Mouse (Mus musculus) lung, embryonic 14.5 days (tissue): ENCODE data around the gene Ireb2. TPM values are rescaled to one million over a fixed set of nuclear protein-coding genes. Genes with fewer than 3 reads are reported as not detected.

Experiments
- ATAC-seq: fragments of 200-750 bp; cut with Nextera tagmentation; 2 replicates; pipeline ENCODE4 v1.8.0; 2017; ENCODE audit warnings: mild to moderate bottlenecking, moderate TSS enrichment, moderate library complexity; ENCODE audit not compliant: insufficient read depth
- DNase-seq: peaks from one replicate; pipeline ENCODE4 v3.0.0-alpha.2; 2015
- H3K27ac ChIP-seq: fragments of 300-500 bp; sonication (generic); 2 replicates; pipeline ENCODE4 v1.5.1; 2014; ENCODE audit warnings: low read depth, mild to moderate bottlenecking, moderate library complexity
- H3K27me3 ChIP-seq: fragments of 300-500 bp; sonication (generic); 2 replicates; pipeline ENCODE4 v1.6.1; 2014; ENCODE audit warnings: low read length, control low read depth; ENCODE audit not compliant: insufficient read depth
- H3K36me3 ChIP-seq: fragments of 300-500 bp; sonication (generic); 2 replicates; pipeline ENCODE4 v1.6.1; 2014; ENCODE audit warnings: control low read depth; ENCODE audit not compliant: insufficient read depth
- H3K4me1 ChIP-seq: fragments of 300-500 bp; sonication (generic); 2 replicates; pipeline ENCODE4 v1.6.1; 2014; ENCODE audit warnings: antibody characterized with exemption, control low read depth; ENCODE audit not compliant: insufficient read depth
- H3K4me2 ChIP-seq: fragments of 300-500 bp; sonication (generic); 2 replicates; pipeline ENCODE4 v1.6.1; 2014; ENCODE audit warnings: mild to moderate bottlenecking
- H3K4me3 ChIP-seq: fragments of 300-500 bp; sonication (generic); 2 replicates; pipeline ENCODE4 v1.5.1; 2014; ENCODE audit warnings: low read depth, low read length
- H3K9ac ChIP-seq: fragments of 300-500 bp; sonication (generic); 2 replicates; pipeline ENCODE4 v1.6.1; 2014
- H3K9me3 ChIP-seq: fragments of 300-500 bp; sonication (generic); 2 replicates; pipeline ENCODE4 v1.6.1; 2016; ENCODE audit warnings: low read depth, low read length, control low read depth
- CTCF ChIP-seq: IDR thresholded peaks from 2 replicates; pipeline ENCODE4 v1.5.1; 2016; ENCODE audit warnings: antibody characterized with exemption, low read depth
- WGBS: fragments of 180-500 bp; shearing (Covaris S2); extraction: QIAGEN DNeasy Blood & Tissue Kit; methylation state at CpG from one replicate; pipeline ENCODE4 v1.1.7; 2014; 5-methylcytosine and 5-hydroxymethylcytosine counted together
- polyA plus RNA-seq: library from polyadenylated mRNA; unstranded; fragments of >200 nt; fragmentation: Nextera tagmentation; extraction: Ambion mirVana; gene quantifications from 2 replicates; pipeline ENCODE4 v1.2.1, GENCODE M21; 2014

Gene Ireb2
- polyA plus RNA-seq, 1 experiment from 2014 or later, result 45.9 TPM

DNA sequence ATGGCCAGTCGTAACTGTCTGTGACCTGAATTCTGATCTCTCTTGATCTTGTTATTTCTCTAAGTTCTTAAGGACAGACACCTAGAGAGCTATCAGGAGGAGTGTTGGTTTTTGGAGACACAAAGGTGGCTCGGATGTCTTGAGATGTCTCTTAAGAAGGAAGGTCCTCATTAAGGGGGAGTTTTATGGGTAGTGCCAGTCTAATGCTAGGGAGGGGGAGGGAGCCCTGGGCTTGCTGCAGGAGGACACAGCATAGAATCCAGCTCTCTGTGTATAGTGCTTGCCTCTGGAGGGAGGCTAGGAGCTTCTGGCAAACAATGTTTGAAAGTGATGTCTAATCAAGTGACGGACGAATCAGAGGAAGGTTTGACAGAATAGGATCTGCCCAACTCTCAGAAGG, 10.0 kb upstream of the Ireb2 start:
- Histone ChIP-seq H3K4me2 (no peak overlapping the region), H3K4me3 (no peak overlapping the region), H3K27ac (no peak overlapping the region), H3K27me3 (no peaks in the 10 kb centered on the region), H3K9me3 (no peaks in the 10 kb centered on the region), H3K4me1 (no peaks in the 10 kb centered on the region), H3K9ac (no peak overlapping the region), H3K36me3 (no peaks in the 10 kb centered on the region)
- WGBS, result 56% methylated on average over 4 of the region's 4 CpGs
- TF ChIP-seq CTCF, result no peak
- DNase-seq, result no peak
- ATAC-seq, result no peak

DNA sequence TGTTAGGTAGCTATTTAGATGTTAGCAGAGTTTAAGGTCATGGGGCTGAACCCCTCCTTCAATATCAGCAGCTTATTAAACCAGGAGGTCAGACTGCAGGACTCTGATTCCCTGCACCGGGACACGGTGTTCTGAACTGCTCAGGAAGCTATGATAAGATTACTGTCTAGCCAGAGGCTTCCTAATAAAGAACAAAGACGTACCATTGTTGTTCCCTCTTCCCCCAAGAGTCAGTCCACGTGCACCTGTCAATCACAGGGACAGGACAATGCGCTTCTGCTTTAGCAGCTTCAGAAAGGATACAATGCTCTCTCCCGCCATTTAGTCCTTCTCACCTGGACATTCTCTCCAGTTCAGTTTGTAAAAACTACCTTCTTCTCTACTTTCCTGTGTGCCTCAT, 8.0 kb upstream of the Ireb2 start:
- no peak for DNase-seq
- H3K27me3 ChIP-seq, result no peaks in the 10 kb centered on the region
- no peak for TF ChIP-seq CTCF

DNA sequence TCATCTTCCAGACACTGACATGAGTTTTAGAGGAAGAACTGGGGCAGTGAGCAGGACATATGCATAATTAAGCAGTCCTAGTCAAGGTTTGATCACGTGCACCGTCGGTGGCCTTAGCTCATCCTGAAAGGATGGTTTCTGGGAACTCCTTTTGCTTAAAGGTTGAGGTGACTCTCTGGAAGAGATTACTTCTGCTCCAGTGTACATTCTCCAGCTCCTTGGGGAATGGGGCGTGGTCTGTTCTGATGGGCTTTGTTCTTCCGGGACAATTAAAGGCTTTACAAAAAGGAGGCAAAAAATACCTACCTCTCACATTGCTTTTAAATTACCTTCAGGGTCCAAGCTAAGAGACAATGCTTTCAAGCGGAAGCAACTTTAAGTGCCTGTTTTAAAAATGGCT, 7.5 kb upstream of the Ireb2 start:
- Histone ChIP-seq H3K36me3 (no peaks in the 10 kb centered on the region), H3K4me3 (no peak overlapping the region), H3K9me3 (no peaks in the 10 kb centered on the region), H3K9ac (no peak overlapping the region), H3K4me2 (no peak overlapping the region), H3K4me1 (no peaks in the 10 kb centered on the region), H3K27ac (no peak overlapping the region), H3K27me3 (no peaks in the 10 kb centered on the region)
- TF ChIP-seq CTCF, result no peak
- no peak for DNase-seq
- ATAC-seq, result no peak
- 84% methylated on average over 6 of the region's 6 CpGs for WGBS

More for the DNA sequence above, 8.0 kb upstream of the Ireb2 start:
- Histone ChIP-seq H3K27ac (no peak overlapping the region), H3K4me1 (no peaks in the 10 kb centered on the region), H3K4me3 (no peak overlapping the region), H3K4me2 (no peak overlapping the region), H3K9ac (no peak overlapping the region), H3K36me3 (no peaks in the 10 kb centered on the region), H3K9me3 (no peaks in the 10 kb centered on the region)
- no peak for ATAC-seq
- WGBS, result 44% methylated on average over 6 of the region's 6 CpGs

DNA sequence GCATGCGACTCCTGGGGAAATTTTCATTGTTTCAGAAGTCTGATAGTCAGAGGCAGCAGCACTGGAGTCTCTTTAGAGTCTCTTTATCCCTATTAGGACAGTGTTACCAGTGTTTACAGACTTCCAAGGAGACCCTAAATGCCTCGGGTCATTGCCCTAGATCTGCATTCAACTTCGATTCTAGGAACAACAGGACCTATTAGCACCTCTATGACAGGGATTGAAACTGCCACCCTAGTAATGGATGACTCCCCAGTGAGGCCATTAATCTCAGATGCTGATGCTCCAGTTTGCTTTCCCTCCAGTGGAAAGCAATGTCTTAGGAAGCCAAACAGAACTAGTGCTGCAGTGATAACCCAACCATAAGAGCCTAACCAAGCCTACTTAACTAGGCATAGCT, 6.1 kb upstream of the Ireb2 start:
- whole genome bisulfite sequencing, result 22% methylated on average over 3 of the region's 3 CpGs
- Histone ChIP-seq H3K9ac (no peak overlapping the region), H3K36me3 (no peaks in the 10 kb centered on the region), H3K27ac (no peak overlapping the region), H3K27me3 (no peaks in the 10 kb centered on the region), H3K4me3 (no peak overlapping the region), H3K4me1 (no peaks in the 10 kb centered on the region), H3K4me2 (no peak overlapping the region), H3K9me3 (no peaks in the 10 kb centered on the region)
- ATAC-seq (no peak), DNase-seq (no peak)
- no peak for TF ChIP-seq CTCF

DNA sequence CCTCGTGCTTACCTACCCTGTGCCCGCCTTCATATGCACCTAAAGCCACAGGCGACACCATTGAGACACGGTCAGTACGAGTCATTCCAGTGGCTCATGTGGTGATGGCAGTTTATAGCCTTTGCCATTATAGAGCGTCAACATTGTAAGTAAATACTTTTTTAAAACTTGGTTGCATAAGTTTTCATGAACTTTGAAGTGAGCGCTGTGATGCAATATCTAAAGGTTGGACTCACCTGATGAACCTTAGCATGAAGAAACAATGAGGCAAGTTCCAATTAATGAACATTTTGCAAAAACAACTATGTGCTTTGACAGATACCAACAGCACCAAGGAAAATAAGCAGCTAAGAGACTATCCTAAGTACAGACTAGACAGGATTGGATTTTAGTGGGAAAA, 3.1 kb upstream of the Ireb2 start:
- Histone ChIP-seq H3K27me3 (no peaks in the 10 kb centered on the region), H3K9me3 (no peaks in the 10 kb centered on the region), H3K4me1 (no peaks in the 10 kb centered on the region), H3K4me3 (no peak overlapping the region), H3K36me3 (peaks cover 2% of the 10 kb centered on the region), H3K27ac (no peak overlapping the region), H3K4me2 (no peak overlapping the region), H3K9ac (no peak overlapping the region)
- no peak for ATAC-seq
- no peak for TF ChIP-seq CTCF
- DNase-seq, result no peak
- 87% methylated on average over 7 of the region's 7 CpGs for WGBS

DNA sequence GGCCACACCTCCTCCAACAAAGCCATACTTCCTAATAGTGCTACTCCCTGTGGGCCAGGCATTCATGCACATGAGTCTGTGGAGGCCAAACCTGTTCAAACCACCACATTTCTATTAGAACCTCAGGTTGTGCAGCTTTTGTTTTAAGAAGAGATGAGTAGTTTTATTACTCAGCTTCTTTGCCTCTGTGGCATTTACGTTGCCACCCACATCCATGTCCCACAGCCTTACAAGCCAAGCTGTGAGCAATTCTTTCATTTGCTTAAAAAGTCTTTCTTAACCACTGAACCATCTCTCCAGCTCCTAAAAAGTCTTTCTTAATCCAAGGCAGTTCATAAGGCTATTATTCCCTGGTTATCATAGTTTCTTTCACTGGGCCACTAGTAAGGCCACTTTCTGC, 15.2 kb downstream of the Ireb2 start:
- ATAC-seq, result no peak
- peaks cover 57% of the 10 kb centered on the region for H3K36me3 ChIP-seq
- H3K27ac ChIP-seq, result no peak overlapping the region
- no peak for DNase-seq
- H3K9me3 ChIP-seq, result no peaks in the 10 kb centered on the region
- TF ChIP-seq CTCF, result no peak
- WGBS, result 97% methylated on average over 1 of the region's 1 CpGs
- no peak overlapping the region for H3K4me3 ChIP-seq
- no peaks in the 10 kb centered on the region for H3K27me3 ChIP-seq
- no peak overlapping the region for H3K4me2 ChIP-seq
- H3K9ac ChIP-seq, result no peak overlapping the region
- no peaks in the 10 kb centered on the region for H3K4me1 ChIP-seq

DNA sequence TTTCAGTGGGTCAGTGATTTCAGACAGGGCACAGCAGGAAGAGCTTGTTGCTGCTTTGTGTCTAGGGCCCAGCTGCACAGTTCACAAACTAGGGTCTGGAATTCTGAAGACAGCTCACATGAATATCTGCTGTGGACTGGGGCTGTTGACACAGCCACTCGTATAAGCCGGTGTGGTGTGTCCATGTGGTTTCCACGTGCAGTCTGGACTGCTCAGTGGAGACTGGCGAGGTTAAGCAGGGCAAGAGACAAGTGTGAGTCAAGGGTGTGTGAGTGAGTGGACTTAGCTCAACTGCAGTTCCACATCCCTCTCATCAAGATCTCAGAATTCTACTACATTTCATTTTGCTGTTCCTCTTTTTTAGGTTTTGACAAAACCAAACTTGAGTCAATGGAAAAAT, 28.5 kb downstream of the Ireb2 start:
- H3K4me3 ChIP-seq, result no peak overlapping the region
- WGBS, result 70% methylated on average over 4 of the region's 4 CpGs
- ATAC-seq (no peak), DNase-seq (no peak)
- TF ChIP-seq CTCF, result no peak
- no peak overlapping the region for H3K27ac ChIP-seq
- H3K4me1 ChIP-seq, result no peaks in the 10 kb centered on the region
- no peak overlapping the region for H3K4me2 ChIP-seq
- peaks cover 77% of the 10 kb centered on the region for H3K36me3 ChIP-seq
- no peaks in the 10 kb centered on the region for H3K27me3 ChIP-seq
- no peak overlapping the region for H3K9ac ChIP-seq
- no peaks in the 10 kb centered on the region for H3K9me3 ChIP-seq

DNA sequence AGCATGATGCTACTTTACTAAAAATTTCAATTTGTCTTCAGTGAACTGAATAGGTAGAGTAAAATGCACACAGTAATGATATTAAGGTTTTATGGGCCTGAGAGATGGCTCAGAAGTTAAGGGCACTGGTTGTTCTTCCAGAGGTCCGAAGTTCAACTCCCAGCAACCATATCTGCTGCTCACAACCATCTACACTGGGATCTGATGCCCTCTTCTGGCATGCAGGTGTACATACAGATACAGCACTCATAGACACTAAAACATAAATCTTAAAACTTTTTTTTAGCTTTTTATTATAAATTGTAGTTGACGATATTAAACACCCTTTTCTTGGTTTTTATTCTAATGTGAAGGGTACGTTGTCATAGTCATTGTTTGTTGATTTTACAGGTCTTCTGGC, 33.5 kb downstream of the Ireb2 start:
- WGBS, result 81% methylated on average over 3 of the region's 3 CpGs
- H3K27me3 ChIP-seq, result no peaks in the 10 kb centered on the region
- TF ChIP-seq CTCF, result peak; percentile 48
- no peak overlapping the region for H3K27ac ChIP-seq
- H3K9ac ChIP-seq, result no peak overlapping the region
- no peak overlapping the region for H3K4me2 ChIP-seq
- DNase-seq (no peak), ATAC-seq (no peak)
- no peak overlapping the region for H3K4me3 ChIP-seq
- H3K9me3 ChIP-seq, result no peaks in the 10 kb centered on the region
- H3K4me1 ChIP-seq, result no peaks in the 10 kb centered on the region
- peaks cover 78% of the 10 kb centered on the region for H3K36me3 ChIP-seq
